Mouse (Mus musculus) limb, embryonic 10.5 days (tissue): Measurements from ENCODE around the gene Gnas. TPM values are rescaled to one million over a fixed set of nuclear protein-coding genes. Genes with fewer than 3 reads are reported as not detected.
A peak's percentile ranks its signal among the peaks of the same experiment; 100 is the strongest.
"Not testable (repeated sequence)": the region's sequence is repeated elsewhere in the genome, so short reads cannot be mapped to it uniquely, and the experiment has no call there.

ENCODE experiments used
- DNase-seq: peaks from one replicate; pipeline ENCODE4 v3.0.0-alpha.2; 2017; ENCODE audit warnings: low spot score
- H3K27ac ChIP-seq: fragments of 300-500 bp; sonication (generic); 2 replicates; pipeline ENCODE4 v1.5.1; 2016; ENCODE audit warnings: mild to moderate bottlenecking
- H3K27me3 ChIP-seq: fragments of 300-500 bp; sonication (generic); 2 replicates; pipeline ENCODE4 v1.6.1; 2016; ENCODE audit warnings: low read depth, mild to moderate bottlenecking; ENCODE audit not compliant: poor library complexity, severe bottlenecking
- H3K36me3 ChIP-seq: fragments of 300-500 bp; sonication (generic); 2 replicates; pipeline ENCODE4 v1.6.1; 2016; ENCODE audit warnings: mild to moderate bottlenecking, moderate library complexity
- H3K4me1 ChIP-seq: fragments of 300-500 bp; sonication (generic); 2 replicates; pipeline ENCODE4 v1.6.1; 2016
- H3K4me3 ChIP-seq: fragments of 300-500 bp; sonication (generic); 2 replicates; pipeline ENCODE4 v1.5.1; 2016; ENCODE audit warnings: mild to moderate bottlenecking, moderate library complexity
- H3K9me3 ChIP-seq: fragments of 300-500 bp; sonication (generic); replicated peaks from 2 replicates; pipeline ENCODE4 v1.6.1; 2016; ENCODE audit warnings: mild to moderate bottlenecking
- WGBS: fragments of 180-500 bp; shearing (Covaris S2); methylation state at CpG from one replicate; pipeline ENCODE4 v1.1.7; 2016; 5-methylcytosine and 5-hydroxymethylcytosine counted together
- polyA plus RNA-seq: library from polyadenylated mRNA; unstranded; fragments of >200 nt; fragmentation: Nextera tagmentation; extraction: Ambion mirVana; gene quantifications from 2 replicates; pipeline ENCODE4 v1.2.1, GENCODE M21; 2016

Gnas gene
- polyA plus RNA-seq, 1 experiment from 2014 or later: 1,269 TPM

DNA sequence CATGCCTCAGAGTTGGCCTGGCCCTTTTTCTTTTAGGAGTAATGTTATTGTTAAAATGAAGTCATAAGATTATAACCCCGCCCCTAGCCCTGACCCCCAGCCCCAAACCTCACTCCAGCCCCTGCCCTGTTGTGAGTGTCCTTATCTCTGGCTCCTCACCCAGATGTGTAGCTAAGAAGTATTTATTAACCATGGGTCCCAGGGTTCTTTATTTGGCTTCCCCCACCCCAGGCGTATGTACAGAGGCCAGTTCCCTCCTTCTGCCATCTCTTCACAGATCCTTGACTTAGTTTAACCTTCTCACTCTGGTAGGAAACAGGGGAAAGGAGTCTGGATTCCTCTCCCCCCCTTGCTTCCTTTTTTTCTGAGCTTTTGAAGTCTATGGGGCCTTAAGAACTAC lies 28.5 kb downstream of the Gnas start:
- no peaks in the 10 kb centered on the region for H3K27me3 ChIP-seq
- WGBS: 86% methylated on average over 2 of the region's 2 CpGs
- H3K4me1 ChIP-seq: peaks cover 17% of the 10 kb centered on the region
- no peaks in the 10 kb centered on the region for H3K36me3 ChIP-seq
- H3K4me3 ChIP-seq: no peak overlapping the region
- peak overlapping the region; percentile 62; the same call in 1 of the 2 replicates for H3K27ac ChIP-seq
- no peaks in the 10 kb centered on the region for H3K9me3 ChIP-seq
- no peak for DNase-seq

DNA sequence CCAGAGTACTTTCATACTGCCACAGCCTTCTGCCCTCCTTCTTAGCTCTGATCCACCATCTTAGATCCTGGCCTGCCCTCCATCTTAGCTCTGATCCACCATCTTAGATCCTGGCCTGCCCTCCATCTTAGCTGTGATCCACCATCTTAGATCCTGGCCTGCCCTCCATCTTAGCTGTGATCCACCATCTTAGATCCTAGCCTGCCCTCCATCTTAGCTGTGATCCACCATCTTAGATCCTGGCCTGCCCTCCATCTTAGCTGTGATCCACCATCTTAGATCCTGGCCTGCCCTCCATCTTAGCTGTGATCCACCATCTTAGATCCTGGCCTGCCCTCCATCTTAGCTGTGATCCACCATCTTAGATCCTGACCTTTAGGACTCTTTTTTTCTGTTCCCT lies 31.3 kb downstream of the Gnas start:
- H3K4me3 ChIP-seq, H3K9me3 ChIP-seq, H3K27me3 ChIP-seq, DNase-seq, H3K27ac ChIP-seq, H3K36me3 ChIP-seq: not testable (repeated sequence)
- H3K4me1 ChIP-seq: peaks cover 17% of the 10 kb centered on the region

DNA sequence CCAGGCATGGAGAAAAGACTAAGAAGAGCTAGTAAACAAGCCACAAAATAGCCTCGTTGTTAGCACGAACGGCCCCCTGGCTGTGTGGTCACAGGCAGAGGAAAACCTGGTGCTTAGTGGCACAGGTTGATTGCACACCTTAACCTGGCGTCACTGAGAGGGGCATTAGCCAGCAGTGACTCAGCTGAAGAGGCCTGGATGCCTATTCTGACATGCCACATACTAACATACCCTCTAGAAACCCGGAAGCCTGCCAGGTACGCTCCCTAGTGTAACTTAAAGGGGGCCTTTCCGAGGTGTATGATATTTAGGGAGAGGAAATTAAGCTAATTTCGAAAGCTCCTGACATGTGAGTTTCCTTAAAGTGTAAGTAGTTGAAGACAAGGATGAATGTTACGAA lies 32.5 kb downstream of the Gnas start:
- Histone ChIP-seq H3K4me1 (peaks cover 9% of the 10 kb centered on the region; the same call in 1 of the 2 replicates), H3K9me3 (no peaks in the 10 kb centered on the region), H3K27me3 (no peaks in the 10 kb centered on the region), H3K4me3 (no peak overlapping the region), H3K36me3 (no peaks in the 10 kb centered on the region), H3K27ac (no peak overlapping the region)
- WGBS: 92% methylated on average over 9 of the region's 9 CpGs
- DNase-seq: no peak

GRCm38 (mm10) chr2:174325989-174326388 lies 41.9 kb downstream of the Gnas start:
- Histone ChIP-seq H3K36me3 (peaks cover 16% of the 10 kb centered on the region; the same call in 1 of the 2 replicates), H3K27me3 (no peaks in the 10 kb centered on the region), H3K4me3 (no peak overlapping the region), H3K4me1 (peaks cover 18% of the 10 kb centered on the region), H3K9me3 (0 out of 2 replicates have a peak, but pooled peaks cover 3% of the 10 kb centered on the region), H3K27ac (no peak overlapping the region)
- DNase-seq: no peak
- WGBS: 73% methylated on average over 4 of the region's 4 CpGs

DNA sequence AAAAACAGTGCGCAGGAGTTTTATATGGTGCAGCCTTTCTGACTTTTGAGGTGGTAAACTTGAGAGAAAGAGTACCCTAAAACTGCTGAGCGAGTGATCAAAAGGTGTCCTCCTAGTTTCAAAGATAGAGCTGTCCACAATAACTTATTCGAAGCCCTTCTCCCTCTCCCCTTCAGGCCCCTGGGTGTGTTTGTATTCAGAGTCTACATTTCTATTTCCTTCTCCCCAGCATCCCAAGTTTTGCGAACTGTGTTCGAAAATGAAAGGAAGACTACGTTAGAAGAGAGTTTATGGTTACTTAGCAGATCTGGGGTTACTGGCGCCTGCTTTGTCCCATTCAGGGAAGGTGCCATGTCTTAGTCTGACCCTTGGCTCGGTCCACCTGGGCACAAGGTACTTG lies 42.4 kb downstream of the Gnas start:
- H3K9me3 ChIP-seq: 0 out of 2 replicates have a peak, but pooled peaks cover 3% of the 10 kb centered on the region
- no peaks in the 10 kb centered on the region for H3K27me3 ChIP-seq
- no peak for DNase-seq
- peaks cover 18% of the 10 kb centered on the region for H3K4me1 ChIP-seq
- WGBS: 69% methylated on average over 8 of the region's 8 CpGs
- peak overlapping the region; percentile 98 for H3K4me3 ChIP-seq
- H3K27ac ChIP-seq: peak overlapping the region; percentile 100
- peaks cover 16% of the 10 kb centered on the region; the same call in 1 of the 2 replicates for H3K36me3 ChIP-seq

DNA sequence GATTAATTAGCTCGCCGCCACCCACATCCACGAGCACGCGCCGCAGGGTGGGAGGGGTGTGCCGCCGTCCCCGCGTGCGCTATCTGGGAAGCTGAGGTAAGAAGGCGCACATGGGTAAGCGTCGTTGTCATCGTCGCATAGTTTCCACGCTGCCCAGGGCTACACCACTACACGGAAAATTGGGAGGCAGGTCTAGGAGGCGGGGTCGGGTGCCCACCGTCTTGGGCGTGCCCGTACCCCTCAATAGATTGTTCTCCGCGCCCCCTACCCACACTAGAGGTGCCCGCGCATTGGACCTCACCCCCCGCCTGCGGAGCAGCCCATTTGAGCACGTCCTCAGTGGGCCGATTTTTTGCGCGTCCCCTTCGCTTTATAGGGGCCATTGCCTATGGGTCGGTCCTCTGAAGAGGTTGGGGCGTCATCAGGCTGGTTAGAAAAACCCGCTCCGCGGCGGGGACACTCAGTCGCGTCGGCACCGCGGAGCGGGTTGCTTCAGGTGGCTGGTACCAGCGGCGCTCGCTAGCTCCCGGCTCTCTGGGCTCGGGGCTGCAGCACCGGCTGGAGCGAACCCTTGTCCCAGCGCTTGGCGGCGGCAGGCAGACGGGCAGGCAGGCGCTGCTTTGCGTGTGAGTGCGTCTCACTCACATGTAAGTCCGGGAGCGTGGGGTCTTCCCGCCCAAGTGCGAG lies 43.3 kb downstream of the Gnas start:
- DNase-seq: peak; percentile 73
- 0 out of 2 replicates have a peak, but pooled peaks cover 3% of the 10 kb centered on the region for H3K9me3 ChIP-seq
- H3K4me3 ChIP-seq: peak overlapping the region; percentile 98
- peak overlapping the region; percentile 100 for H3K27ac ChIP-seq
- peaks cover 16% of the 10 kb centered on the region; the same call in 1 of the 2 replicates for H3K36me3 ChIP-seq
- peaks cover 26% of the 10 kb centered on the region for H3K4me1 ChIP-seq
- 54% methylated on average over 64 of the region's 64 CpGs for WGBS
- H3K27me3 ChIP-seq: no peaks in the 10 kb centered on the region

DNA sequence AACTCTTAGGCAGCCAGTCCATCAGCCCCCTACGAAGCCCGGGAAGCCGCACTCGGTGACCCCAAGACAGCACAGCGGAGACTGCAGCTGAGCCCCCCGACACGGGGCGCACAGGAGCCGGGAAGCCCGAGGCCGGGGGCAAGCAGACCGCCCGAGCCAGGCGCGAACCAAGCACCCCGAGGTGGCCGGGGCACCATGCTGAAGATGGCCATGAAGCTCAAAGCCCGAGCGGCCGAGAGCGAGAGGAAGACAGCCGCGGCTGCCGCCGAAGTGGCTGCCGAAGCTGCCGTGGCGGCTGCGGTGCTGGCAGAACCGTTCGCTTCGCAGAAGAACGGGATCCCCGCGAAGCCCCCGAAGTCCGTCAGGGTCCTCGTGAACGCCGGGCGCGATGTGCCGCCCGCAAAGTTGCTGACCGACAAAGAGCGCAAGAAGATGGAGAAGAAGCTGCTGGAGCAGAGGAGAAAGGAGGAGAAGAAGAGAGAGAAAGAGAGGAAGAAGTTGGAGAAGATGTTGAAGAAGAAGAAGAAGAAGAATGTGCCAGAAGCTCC lies 44.3 kb downstream of the Gnas start:
- Histone ChIP-seq H3K9me3 (0 out of 2 replicates have a peak, but pooled peaks cover 3% of the 10 kb centered on the region), H3K36me3 (peaks cover 13% of the 10 kb centered on the region; the same call in 1 of the 2 replicates), H3K27me3 (no peaks in the 10 kb centered on the region), H3K27ac (peak overlapping the region; percentile 100), H3K4me1 (peaks cover 36% of the 10 kb centered on the region), H3K4me3 (peak overlapping the region; percentile 98)
- 45% methylated on average over 46 of the region's 46 CpGs for WGBS
- no peak for DNase-seq

- WGBS: 41% methylated on average over 58 of the region's 58 CpGs
- Histone ChIP-seq H3K27me3 (no peaks in the 10 kb centered on the region), H3K36me3 (peaks cover 19% of the 10 kb centered on the region), H3K4me3 (peak overlapping the region; percentile 98), H3K4me1 (peaks cover 43% of the 10 kb centered on the region), H3K9me3 (0 out of 2 replicates have a peak, but pooled peaks cover 3% of the 10 kb centered on the region), H3K27ac (peak overlapping the region; percentile 100)
- DNase-seq: peak; percentile 53
Observed at GRCm38 (mm10) chr2:174328926-174329662, 45.0 kb downstream of the Gnas start.

DNA sequence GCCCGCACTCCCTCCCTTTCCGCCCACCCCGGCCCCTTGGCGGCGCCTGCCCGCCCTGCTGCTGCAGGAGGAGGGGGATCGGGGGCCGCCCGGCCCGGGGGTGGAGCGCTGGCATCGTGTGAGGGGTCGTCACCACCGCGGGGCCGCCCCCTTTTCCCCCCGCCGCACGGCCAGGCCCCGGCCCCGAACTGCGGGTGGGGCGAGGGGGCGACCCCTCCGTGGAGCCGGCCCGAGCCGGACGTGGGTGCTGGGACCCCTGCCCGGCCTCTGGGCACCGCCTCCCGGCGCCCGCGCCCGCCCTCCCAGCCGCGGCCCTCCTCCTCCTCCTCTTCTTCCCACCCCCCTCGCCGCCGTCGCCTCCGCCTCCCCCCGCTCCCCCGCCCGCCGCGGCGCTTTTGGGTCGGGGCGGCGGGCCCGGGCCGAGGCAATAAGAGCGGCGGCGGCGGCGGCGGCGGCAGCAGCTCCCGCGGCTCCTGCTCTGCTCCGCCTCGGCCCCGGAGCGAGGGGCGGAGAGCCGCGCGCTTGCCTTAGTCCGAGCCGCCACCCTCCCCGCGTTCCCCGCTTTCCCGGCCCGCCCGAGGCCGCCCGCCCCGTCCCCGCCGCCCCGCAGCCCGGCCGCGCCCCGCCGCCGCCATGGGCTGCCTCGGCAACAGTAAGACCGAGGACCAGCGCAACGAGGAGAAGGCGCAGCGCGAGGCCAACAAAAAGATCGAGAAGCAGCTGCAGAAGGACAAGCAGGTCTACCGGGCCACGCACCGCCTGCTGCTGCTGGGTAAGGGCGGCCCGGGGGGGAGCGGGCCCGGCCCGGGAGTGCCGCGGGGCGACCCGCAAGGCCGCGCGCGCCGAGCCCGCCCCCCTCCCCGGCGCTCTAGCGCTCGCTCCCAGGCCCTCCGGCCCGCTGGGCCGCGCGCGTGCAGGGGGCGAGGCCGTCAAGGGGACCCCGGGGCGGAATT lies 45.8 kb downstream of the Gnas start:
- peaks cover 51% of the 10 kb centered on the region for H3K4me1 ChIP-seq
- H3K36me3 ChIP-seq: peaks cover 28% of the 10 kb centered on the region
- 0 out of 2 replicates have a peak, but pooled peaks cover 3% of the 10 kb centered on the region for H3K9me3 ChIP-seq
- H3K4me3 ChIP-seq: peak overlapping the region; percentile 98
- peak overlapping the region; percentile 100 for H3K27ac ChIP-seq
- H3K27me3 ChIP-seq: no peaks in the 10 kb centered on the region
- under 1% methylated on average over 102 of the region's 131 CpGs for WGBS
- DNase-seq: peak; percentile 93

- Histone ChIP-seq H3K36me3 (peaks cover 35% of the 10 kb centered on the region), H3K27ac (peak overlapping the region; percentile 100), H3K4me1 (peaks cover 59% of the 10 kb centered on the region), H3K9me3 (0 out of 2 replicates have a peak, but pooled peaks cover 3% of the 10 kb centered on the region), H3K27me3 (no peaks in the 10 kb centered on the region), H3K4me3 (peak overlapping the region; percentile 98)
- DNase-seq: peak; percentile 84
- WGBS: 1% methylated on average over 47 of the region's 48 CpGs
Observed at GRCm38 (mm10) chr2:174330616-174331191, 46.6 kb downstream of the Gnas start.

DNA sequence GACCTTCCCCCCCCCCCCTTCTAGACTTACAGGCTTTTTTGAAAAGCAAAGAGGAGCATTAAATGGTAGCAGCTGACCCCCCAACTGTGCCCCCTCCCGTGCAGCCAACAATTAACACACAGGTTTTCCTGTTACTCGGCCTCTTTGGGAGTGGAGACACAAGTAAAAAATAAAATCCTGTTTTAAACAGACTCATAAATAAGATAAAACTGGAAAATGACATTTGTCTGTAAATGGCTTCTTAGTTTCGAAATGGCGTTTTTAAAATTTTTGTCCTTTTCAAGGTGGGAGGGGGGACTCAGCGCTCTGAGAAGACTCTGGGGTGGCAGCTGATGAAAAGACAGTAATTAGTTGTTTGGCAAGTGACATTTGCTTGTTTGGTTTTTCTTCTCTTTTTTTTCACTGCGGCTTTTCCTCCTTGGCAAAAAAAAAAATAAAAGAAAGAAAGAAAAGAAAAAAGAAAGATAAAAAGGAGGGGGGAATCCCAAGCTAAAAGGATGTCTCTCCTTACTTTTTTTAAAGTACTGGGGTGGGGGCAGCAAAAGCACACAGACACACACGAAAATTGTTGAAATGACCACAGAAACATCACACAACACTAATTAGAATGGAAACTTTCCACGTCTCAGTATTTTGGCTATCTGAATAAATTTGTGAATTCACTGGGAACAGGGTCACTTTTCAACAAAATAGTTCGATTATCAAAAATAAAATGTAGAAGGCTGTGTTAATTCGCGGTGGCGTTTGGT lies 47.3 kb downstream of the Gnas start:
- H3K27me3 ChIP-seq: no peaks in the 10 kb centered on the region
- peaks cover 64% of the 10 kb centered on the region for H3K4me1 ChIP-seq
- no peak for DNase-seq
- H3K27ac ChIP-seq: peak overlapping the region; percentile 100
- peaks cover 43% of the 10 kb centered on the region for H3K36me3 ChIP-seq
- peak overlapping the region; percentile 98 for H3K4me3 ChIP-seq
- 0 out of 2 replicates have a peak, but pooled peaks cover 3% of the 10 kb centered on the region for H3K9me3 ChIP-seq
- WGBS: 36% methylated on average over 12 of the region's 12 CpGs
